Comparison of ENCODE assay signal across 8 mouse cellular contexts in the genomic region with DNA sequence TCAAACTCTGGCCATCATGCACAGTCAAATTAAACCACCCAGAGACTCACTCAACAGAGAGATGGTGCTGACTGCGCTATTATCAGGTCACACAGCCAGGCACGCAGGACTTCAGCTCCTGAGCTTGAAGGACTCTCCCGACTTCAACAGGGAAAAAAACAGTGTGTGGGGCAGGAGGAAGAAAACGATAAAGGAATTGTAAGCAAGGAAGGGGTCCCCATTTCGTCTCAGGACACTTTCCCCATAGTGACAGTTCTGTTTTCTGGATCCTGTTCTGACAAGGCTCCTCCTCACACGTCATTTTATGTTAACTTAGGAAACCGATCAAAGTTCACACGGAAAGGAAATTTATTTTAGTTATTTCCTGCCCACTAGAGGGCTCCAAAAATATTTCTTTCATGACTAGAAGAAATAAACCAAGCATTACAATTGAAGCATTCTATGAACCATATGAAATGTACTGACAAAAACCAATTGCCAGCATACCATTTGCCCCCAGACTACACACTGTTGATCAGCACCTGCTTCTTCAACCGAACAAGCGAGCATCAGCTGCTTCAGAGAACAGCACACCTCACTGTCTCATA. TPM values are rescaled to one million over a fixed set of nuclear protein-coding genes. Genes with fewer than 3 reads are reported as not detected.
DNase-seq lines count a peak whose midpoint lies in the region; ATAC-seq and TF ChIP-seq lines count a peak whose summit lies in the region.

No protein-coding gene starts in this region.

- peaks cover 5 to 21% of the 10 kb centered on the region in 2 experiments; a peak in 3 of 4 replicates for H3K4me1 ChIP-seq in liver, embryonic 14.5 days (replicated peaks; ENCODE audit: control insufficient read depth in 2 of 2, insufficient read depth in 2 of 2, low read length in 1 of 2)

- H3K4me3 ChIP-seq in liver, embryonic 14.5 days (ENCODE audit: insufficient read depth in 1 of 2, low read depth in 2 of 2, low read length in 2 of 2) = no peak overlapping the region

- 0 out of 2 replicates have a peak, but pooled peaks have one; percentile 4 for TF ChIP-seq CTCF in liver, embryonic 14.5 days (IDR thresholded peaks at IDR 0.05; ENCODE audit: low read depth)

- peaks cover 4% of the 10 kb centered on the region for H3K27me3 ChIP-seq in liver, embryonic 14.5 days (ENCODE audit: control insufficient read depth, insufficient read depth, low read length)

- 27% methylated on average over 10 of the region's 10 CpGs for WGBS in liver, embryonic 14.5 days (ENCODE audit: insufficient replicate concordance)

- H3K36me3 ChIP-seq in liver, embryonic 14.5 days (replicated peaks; ENCODE audit: control insufficient read depth, insufficient read depth, low read depth) = no peaks in the 10 kb centered on the region

- no peak for ATAC-seq in liver, embryonic 14.5 days (ENCODE audit: insufficient read depth)

- no peak overlapping the region for H3K27ac ChIP-seq in liver, embryonic 14.5 days

- no peak overlapping the region for H3K9ac ChIP-seq in liver, embryonic 14.5 days (replicated peaks)

- no peak for TF ChIP-seq EP300 in liver, embryonic 14.5 days (IDR thresholded peaks at IDR 0.05; ENCODE audit: low read depth)

- peak overlapping the region; percentile 16; the same call in 1 of the 2 replicates for H3K4me2 ChIP-seq in liver, embryonic 14.5 days (ENCODE audit: low read depth)

- H3K9me3 ChIP-seq in liver, embryonic 14.5 days (ENCODE audit: control insufficient read depth, low read length) = no peaks in the 10 kb centered on the region

- intact Hi-C loops in left cerebral cortex, postnatal 36 days (cut with DNase I) = loop anchor here (1.0 kb wide), 1 partner anchor 245 kb away; no protein-coding TSS in a partner anchor

- peak; percentile 54 for DNase-seq in heart, adult 8-10 months (ENCODE audit: low spot score)
- DNase-seq in heart, adult 11 months = no peak
- DNase-seq in 416B (ENCODE audit: low read depth) = peak; percentile 69
- DNase-seq in c-Kit-positive CD71-positive TER-119-positive erythroid progenitor cells, embryonic 14.5 days (ENCODE audit: low spot score) = peak; percentile 16
- DNase-seq in liver, embryonic 14.5 days (ENCODE audit: low read depth in 3 of 3, low spot score in 3 of 3) = peak in 1 of 3 experiments; percentile 22
- DNase-seq in layer of hippocampus, adult 11-12 months (ENCODE audit: low spot score) = no peak
- no peak for DNase-seq in right cerebral cortex, adult 2 months (ENCODE audit: low spot score in 2 of 2)
- no peak for DNase-seq in left cerebral cortex, postnatal 36 days (ENCODE audit: low spot score in 2 of 2)

RNA-seq across cellular contexts. Expression of a gene that starts 4.6 kb away (rescaled TPM):
- total RNA-seq in heart, adult 8-10 months (2022) = 10 to 100 TPM; 86.1 to 99.8 (median 92.6) TPM
- polyA plus RNA-seq in liver, embryonic 14.5 days (2012; rRNA removed) = 5.7 and 6.3 TPM in 2 replicates
- polyA plus RNA-seq in liver, embryonic 14.5 days (2014; fragmentation: Nextera tagmentation; extraction: Ambion mirVana) = 16.0 and 17.2 TPM in 2 replicates
- total RNA-seq in left cerebral cortex, postnatal 36 days (2021) = 100 to 1,000 TPM; 236 to 271 TPM

Comparison
In these comparisons a context has a peak if more than half of its experiments do, and no peak if none do; other contexts are left out.
1. DNase-seq: peak in heart, adult 8-10 months (single experiment), 416B (single experiment) and c-Kit-positive CD71-positive TER-119-positive erythroid progenitor cells, embryonic 14.5 days (single experiment); none in heart, adult 11 months (single experiment), layer of hippocampus, adult 11-12 months (single experiment), right cerebral cortex, adult 2 months (0 of 2) and left cerebral cortex, postnatal 36 days (0 of 2).